Mouse (Mus musculus) stomach, embryonic 15.5 days (tissue): ENCODE measurements at regions not wholly inside any gene's neighbourhood (a gene's known extent, or its start where the extent isn't known, plus 50 kb on each side); places are given as distances from the start of the nearest gene placed in this dataset.
"Not testable (repeated sequence)": the region's sequence is repeated elsewhere in the genome, so short reads cannot be mapped to it uniquely, and the experiment has no call there.

ENCODE experiments used
- ATAC-seq: fragments of 200-750 bp; cut with Nextera tagmentation; 2 replicates; pipeline ENCODE4 v1.8.0; 2017; ENCODE audit warnings: low read depth, moderate number of reproducible peaks, moderate TSS enrichment; ENCODE audit not compliant: insufficient read depth, low FRiP score
- H3K27ac ChIP-seq: fragments of 300-500 bp; sonication (generic); 2 replicates; pipeline ENCODE4 v1.5.1; 2015; ENCODE audit warnings: mild to moderate bottlenecking, inconsistent platforms
- H3K27me3 ChIP-seq: fragments of 300-500 bp; sonication (generic); replicated peaks from 2 replicates; pipeline ENCODE4 v1.6.1; 2015; ENCODE audit warnings: inconsistent platforms
- H3K36me3 ChIP-seq: fragments of 300-500 bp; sonication (generic); 2 replicates; pipeline ENCODE4 v1.6.1; 2015; ENCODE audit warnings: inconsistent platforms
- H3K4me1 ChIP-seq: fragments of 300-500 bp; sonication (generic); 2 replicates; pipeline ENCODE4 v1.6.1; 2015; ENCODE audit warnings: inconsistent platforms
- H3K4me2 ChIP-seq: fragments of 300-500 bp; sonication (generic); 2 replicates; pipeline ENCODE4 v1.6.1; 2015; ENCODE audit warnings: mild to moderate bottlenecking, inconsistent platforms
- H3K4me3 ChIP-seq: fragments of 300-500 bp; sonication (generic); replicated peaks from 2 replicates; pipeline ENCODE4 v1.5.1; 2015; ENCODE audit warnings: inconsistent platforms
- H3K9ac ChIP-seq: fragments of 300-500 bp; sonication (generic); 2 replicates; pipeline ENCODE4 v1.6.1; 2015; ENCODE audit warnings: inconsistent platforms
- H3K9me3 ChIP-seq: fragments of 300-500 bp; sonication (generic); 2 replicates; pipeline ENCODE4 v1.6.1; 2016; ENCODE audit warnings: inconsistent platforms
- WGBS: fragments of 180-500 bp; shearing (Covaris S2); methylation state at CpG from one replicate; pipeline ENCODE4 v1.1.7; 2015; 5-methylcytosine and 5-hydroxymethylcytosine counted together

- WGBS = 51% methylated on average over 3 of the region's 3 CpGs
Observed at GRCm38 (mm10) chr12:95491806-95492436, 200.1 kb upstream of the Flrt2 start.

GRCm38 (mm10) chr12:95501443-95501842 lies 190.6 kb upstream of the Flrt2 start:
- H3K4me3 ChIP-seq = no peak overlapping the region

More at GRCm38 (mm10) chr12:95491806-95492436, 200.1 kb upstream of the Flrt2 start:
- H3K4me3 ChIP-seq, ATAC-seq, H3K36me3 ChIP-seq, H3K4me2 ChIP-seq, H3K27ac ChIP-seq, H3K9me3 ChIP-seq, H3K4me1 ChIP-seq, H3K27me3 ChIP-seq, H3K9ac ChIP-seq: not testable (repeated sequence)

GRCm38 (mm10) chr12:95520008-95520407 lies 172.0 kb upstream of the Flrt2 start:
- Histone ChIP-seq H3K4me2 (no peak overlapping the region), H3K36me3 (no peaks in the 10 kb centered on the region), H3K27me3 (no peaks in the 10 kb centered on the region), H3K4me3 (no peak overlapping the region), H3K9me3 (no peaks in the 10 kb centered on the region), H3K27ac (no peak overlapping the region), H3K9ac (no peak overlapping the region), H3K4me1 (no peaks in the 10 kb centered on the region)
- no peak for ATAC-seq
- WGBS = 62% methylated on average over 2 of the region's 2 CpGs

More at GRCm38 (mm10) chr12:95501443-95501842, 190.6 kb upstream of the Flrt2 start:
- Histone ChIP-seq H3K9ac (no peak overlapping the region), H3K36me3 (no peaks in the 10 kb centered on the region), H3K9me3 (no peaks in the 10 kb centered on the region), H3K27ac (no peak overlapping the region), H3K27me3 (no peaks in the 10 kb centered on the region), H3K4me2 (no peak overlapping the region), H3K4me1 (no peaks in the 10 kb centered on the region)
- no peak for ATAC-seq
- 63% methylated on average over 3 of the region's 3 CpGs for WGBS

- Histone ChIP-seq H3K27ac (no peak overlapping the region), H3K4me1 (no peaks in the 10 kb centered on the region), H3K9me3 (no peaks in the 10 kb centered on the region), H3K4me2 (no peak overlapping the region), H3K36me3 (no peaks in the 10 kb centered on the region), H3K4me3 (no peak overlapping the region), H3K9ac (no peak overlapping the region), H3K27me3 (no peaks in the 10 kb centered on the region)
- WGBS = 71% methylated on average over 3 of the region's 3 CpGs
- no peak for ATAC-seq
Observed at GRCm38 (mm10) chr12:95522052-95522451, 170.0 kb upstream of the Flrt2 start.

GRCm38 (mm10) chr12:95533888-95534639 lies 158.0 kb upstream of the Flrt2 start:
- ATAC-seq = no peak
- 72% methylated on average over 8 of the region's 8 CpGs for WGBS
- Histone ChIP-seq H3K4me2 (no peak overlapping the region), H3K4me1 (no peaks in the 10 kb centered on the region), H3K4me3 (no peak overlapping the region), H3K36me3 (no peaks in the 10 kb centered on the region), H3K9me3 (no peaks in the 10 kb centered on the region), H3K27ac (no peak overlapping the region), H3K9ac (no peak overlapping the region), H3K27me3 (no peaks in the 10 kb centered on the region)

- no peaks in the 10 kb centered on the region for H3K27me3 ChIP-seq
- H3K9me3 ChIP-seq = no peaks in the 10 kb centered on the region
- no peak overlapping the region for H3K27ac ChIP-seq
- no peak overlapping the region for H3K9ac ChIP-seq
- H3K4me1 ChIP-seq = no peaks in the 10 kb centered on the region; the same call in 1 of the 2 replicates
- no peak for ATAC-seq
- H3K36me3 ChIP-seq = no peaks in the 10 kb centered on the region
- WGBS = 25% methylated on average over 6 of the region's 6 CpGs
- H3K4me2 ChIP-seq = no peak overlapping the region
- no peak overlapping the region for H3K4me3 ChIP-seq
Observed at GRCm38 (mm10) chr12:95547301-95547700, 144.7 kb upstream of the Flrt2 start.

GRCm38 (mm10) chr12:95553129-95553528 lies 138.9 kb upstream of the Flrt2 start:
- Histone ChIP-seq H3K9ac (no peak overlapping the region), H3K27ac (no peak overlapping the region), H3K27me3 (no peaks in the 10 kb centered on the region), H3K36me3 (no peaks in the 10 kb centered on the region), H3K4me1 (no peaks in the 10 kb centered on the region), H3K9me3 (no peaks in the 10 kb centered on the region), H3K4me2 (no peak overlapping the region), H3K4me3 (no peak overlapping the region)
- ATAC-seq = no peak
- WGBS = 81% methylated on average over 3 of the region's 3 CpGs

- no peak overlapping the region for H3K4me2 ChIP-seq
- no peak overlapping the region for H3K4me3 ChIP-seq
- no peaks in the 10 kb centered on the region for H3K4me1 ChIP-seq
- H3K27me3 ChIP-seq = no peaks in the 10 kb centered on the region
- no peaks in the 10 kb centered on the region for H3K36me3 ChIP-seq
- H3K9ac ChIP-seq = no peak overlapping the region
- no peak overlapping the region for H3K27ac ChIP-seq
- no peaks in the 10 kb centered on the region for H3K9me3 ChIP-seq
- ATAC-seq = no peak
- 77% methylated on average over 6 of the region's 6 CpGs for WGBS
Observed at GRCm38 (mm10) chr12:95558706-95559406, 133.2 kb upstream of the Flrt2 start.

- no peaks in the 10 kb centered on the region for H3K27me3 ChIP-seq
- H3K9me3 ChIP-seq = no peaks in the 10 kb centered on the region
- H3K27ac ChIP-seq = no peak overlapping the region
- ATAC-seq = no peak
- H3K9ac ChIP-seq = no peak overlapping the region
- no peaks in the 10 kb centered on the region for H3K36me3 ChIP-seq
- H3K4me1 ChIP-seq = no peaks in the 10 kb centered on the region
- WGBS = 41% methylated on average over 4 of the region's 4 CpGs
- no peak overlapping the region for H3K4me3 ChIP-seq
- no peak overlapping the region for H3K4me2 ChIP-seq
Observed at GRCm38 (mm10) chr12:95563431-95563830, 128.6 kb upstream of the Flrt2 start.

- Histone ChIP-seq H3K27ac (no peak overlapping the region), H3K9me3 (no peaks in the 10 kb centered on the region), H3K36me3 (no peaks in the 10 kb centered on the region), H3K4me3 (no peak overlapping the region), H3K4me2 (no peak overlapping the region), H3K9ac (no peak overlapping the region), H3K4me1 (no peaks in the 10 kb centered on the region), H3K27me3 (no peaks in the 10 kb centered on the region)
- WGBS = 79% methylated on average over 3 of the region's 3 CpGs
- no peak for ATAC-seq
Observed at GRCm38 (mm10) chr12:95576772-95577171, 115.3 kb upstream of the Flrt2 start.

GRCm38 (mm10) chr12:95589011-95589410 lies 103.0 kb upstream of the Flrt2 start:
- no peak overlapping the region for H3K4me3 ChIP-seq
- ATAC-seq = no peak
- H3K27ac ChIP-seq = no peak overlapping the region
- no peaks in the 10 kb centered on the region for H3K36me3 ChIP-seq
- H3K27me3 ChIP-seq = no peaks in the 10 kb centered on the region
- no peaks in the 10 kb centered on the region for H3K9me3 ChIP-seq
- H3K4me1 ChIP-seq = no peaks in the 10 kb centered on the region
- no peak overlapping the region for H3K9ac ChIP-seq
- H3K4me2 ChIP-seq = no peak overlapping the region

- WGBS = 79% methylated on average over 1 of the region's 1 CpGs
- Histone ChIP-seq H3K4me2 (no peak overlapping the region), H3K36me3 (no peaks in the 10 kb centered on the region), H3K4me3 (no peak overlapping the region), H3K9me3 (no peaks in the 10 kb centered on the region), H3K9ac (no peak overlapping the region), H3K27me3 (no peaks in the 10 kb centered on the region), H3K4me1 (no peaks in the 10 kb centered on the region), H3K27ac (no peak overlapping the region)
- no peak for ATAC-seq
Observed at GRCm38 (mm10) chr12:95619281-95619680, 72.7 kb upstream of the Flrt2 start.
